Mouse (Mus musculus): ENCODE results near the gene Gm7694.

DNA sequence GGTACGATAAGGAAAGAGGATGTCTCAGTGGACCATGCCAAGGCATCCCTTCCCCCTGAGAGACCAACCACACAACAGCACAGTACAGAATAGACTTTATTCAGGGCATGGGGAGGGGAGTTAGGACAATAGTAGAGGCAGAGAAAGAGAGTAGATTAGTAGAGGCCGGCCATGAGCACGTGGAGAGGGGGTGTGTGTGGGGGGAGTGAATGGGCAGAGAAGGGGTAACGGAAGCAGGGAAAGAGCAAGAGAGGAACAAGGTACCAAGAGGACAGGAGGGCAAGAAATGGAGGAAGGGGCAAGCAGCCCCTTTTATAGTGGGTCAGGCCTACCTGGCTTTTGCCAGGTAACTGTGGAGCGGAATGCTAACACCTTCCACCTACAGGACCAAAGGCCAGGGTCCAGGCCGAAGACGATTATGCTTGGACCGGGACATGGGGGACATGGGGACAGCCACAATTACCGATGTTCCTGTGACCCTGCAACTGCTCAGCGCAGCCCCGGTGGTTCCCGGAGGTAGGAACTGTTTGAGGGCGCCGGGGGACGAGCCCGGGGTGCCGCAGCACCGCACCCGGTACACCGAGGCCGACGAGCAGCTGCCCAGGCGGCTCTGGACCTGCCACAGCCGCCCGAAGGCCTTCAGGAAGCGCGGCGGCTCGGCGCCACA, 51.1 kb downstream of the Gm7694 start:
- TF ChIP-seq CTCF (IDR thresholded peaks at IDR 0.05; ENCODE audit: extremely low read depth, insufficient read depth, insufficient read length, insufficient replicate concordance): no peak
- TF ChIP-seq POLR2A (IDR thresholded peaks at IDR 0.05; ENCODE audit: low read depth, low read length): no peak
